Mouse (Mus musculus) MEL (cell line): Measurements from ENCODE around the gene Tob2. TPM values are rescaled to one million over a fixed set of nuclear protein-coding genes. Genes with fewer than 3 reads are reported as not detected.

Experiments
- DNase-seq: peaks from one replicate; pipeline ENCODE4 v3.0.0; 2011; ENCODE audit warnings: low read depth, low spot score
- H3K27ac ChIP-seq: 2 replicates; pipeline ENCODE4 v1.5.1; 2012; ENCODE audit warnings: low read depth, mild to moderate bottlenecking, control low read depth, low read length, moderate library complexity; ENCODE audit not compliant: control insufficient read depth
- H3K27me3 ChIP-seq, 2 experiments: fragments of 150-350 bp in 1 of 2; sonication (generic) in 1 of 2; 2 replicates each; pipeline ENCODE4 v1.6.1; 2012; ENCODE audit warnings: low read length in 2 of 2, mild to moderate bottlenecking in 2 of 2, improper control_type of control experiment in 1 of 2, moderate library complexity in 1 of 2; ENCODE audit not compliant: insufficient read depth in 2 of 2, control insufficient read depth in 1 of 2
- H3K36me3 ChIP-seq, 2 experiments: 2 replicates each; pipeline ENCODE4 v1.6.1; 2012 to 2014; ENCODE audit warnings: low read length in 2 of 2, improper control_type of control experiment in 1 of 2, inconsistent platforms in 1 of 2, mild to moderate bottlenecking in 1 of 2; ENCODE audit not compliant: insufficient read depth in 2 of 2, control insufficient read depth in 1 of 2
- H3K4me1 ChIP-seq, 2 experiments: fragments of 150-350 bp in 1 of 2; sonication (generic) in 1 of 2; 2 replicates each; pipeline ENCODE4 v1.6.1; 2012; ENCODE audit warnings: low read length in 2 of 2, improper control_type of control experiment in 1 of 2, mild to moderate bottlenecking in 1 of 2; ENCODE audit not compliant: insufficient read depth in 2 of 2, control insufficient read depth in 1 of 2
- H3K4me3 ChIP-seq, 2 experiments: fragments of 150-350 bp in 1 of 2; sonication (generic) in 1 of 2; 2 replicates each; pipeline ENCODE4 v1.5.1; 2012; ENCODE audit warnings: low read depth in 2 of 2, low read length in 2 of 2, mild to moderate bottlenecking in 2 of 2, moderate library complexity in 2 of 2, control low read depth in 1 of 2, improper control_type of control experiment in 1 of 2; ENCODE audit not compliant: control insufficient read depth in 1 of 2, insufficient read depth in 1 of 2
- H3K79me2 ChIP-seq: 2 replicates; pipeline ENCODE4 v1.6.1; 2012; ENCODE audit warnings: mild to moderate bottlenecking, low read length, moderate library complexity; ENCODE audit not compliant: control insufficient read depth, poor library complexity, insufficient read depth
- H3K9ac ChIP-seq: 2 replicates; pipeline ENCODE4 v1.6.1; 2012; ENCODE audit warnings: low read depth, mild to moderate bottlenecking, control low read depth, low read length, moderate library complexity; ENCODE audit not compliant: control insufficient read depth, poor library complexity, severe bottlenecking
- H3K9me3 ChIP-seq: fragments of 150-350 bp; sonication (generic); replicated peaks from 2 replicates; pipeline ENCODE4 v1.6.1; 2012; ENCODE audit warnings: mild to moderate bottlenecking, low read length, improper control_type of control experiment, moderate library complexity; ENCODE audit not compliant: insufficient read depth
- CHD1 ChIP-seq: IDR thresholded peaks from 2 replicates; pipeline ENCODE4 v1.6.1; 2012; ENCODE audit warnings: low read depth, mild to moderate bottlenecking, inconsistent platforms, low read length, improper control_type of control experiment
- CHD2 ChIP-seq: IDR thresholded peaks from 2 replicates; pipeline ENCODE4 v1.6.1; 2011; ENCODE audit warnings: low read length, improper control_type of control experiment
- ELF1 ChIP-seq: IDR thresholded peaks from 2 replicates; pipeline ENCODE4 v1.6.1; 2014; ENCODE audit warnings: low read depth, mild to moderate bottlenecking, inconsistent platforms, low read length, improper control_type of control experiment, moderate library complexity
- EP300 ChIP-seq, 2 experiments: IDR thresholded peaks; 2 replicates each; pipeline ENCODE4 v1.6.1; 2011; ENCODE audit warnings: improper control_type of control experiment in 2 of 2, low read length in 2 of 2, low read depth in 1 of 2, mild to moderate bottlenecking in 1 of 2
- ETS1 ChIP-seq: IDR thresholded peaks from 2 replicates; pipeline ENCODE4 v1.6.1; 2012; ENCODE audit warnings: low read depth, mild to moderate bottlenecking, inconsistent platforms, low read length, improper control_type of control experiment, moderate library complexity
- GABPA ChIP-seq: IDR thresholded peaks from 2 replicates; pipeline ENCODE4 v1.6.1; 2012; ENCODE audit warnings: low read depth, mild to moderate bottlenecking, inconsistent platforms, low read length, improper control_type of control experiment, moderate library complexity
- HCFC1 ChIP-seq: IDR thresholded peaks from 2 replicates; pipeline ENCODE4 v1.6.1; 2012; ENCODE audit warnings: low read depth, mild to moderate bottlenecking, inconsistent platforms, low read length, improper control_type of control experiment, moderate library complexity
- JUND ChIP-seq: IDR thresholded peaks from 2 replicates; pipeline ENCODE4 v1.6.1; 2011; ENCODE audit warnings: low read depth, mild to moderate bottlenecking, improper control_type of control experiment, low read length
- KAT2A ChIP-seq: conservative IDR thresholded peaks from 2 replicates; pipeline ENCODE4 v1.6.1; 2012; ENCODE audit warnings: low read depth, low read length, improper control_type of control experiment, inconsistent platforms
- MAX ChIP-seq: IDR thresholded peaks from 2 replicates; pipeline ENCODE4 v1.6.1; 2011; ENCODE audit warnings: low read length, improper control_type of control experiment
- MAZ ChIP-seq: IDR thresholded peaks from 2 replicates; pipeline ENCODE4 v1.6.1; 2012; ENCODE audit warnings: low read depth, mild to moderate bottlenecking, inconsistent platforms, low read length, improper control_type of control experiment
- MXI1 ChIP-seq: IDR thresholded peaks from 2 replicates; pipeline ENCODE4 v1.6.1; 2011; ENCODE audit warnings: mild to moderate bottlenecking, low read depth, low read length, improper control_type of control experiment
- MYC ChIP-seq: IDR thresholded peaks from 2 replicates; pipeline ENCODE4 v1.6.1; 2011; ENCODE audit warnings: low read depth, mild to moderate bottlenecking, low read length, improper control_type of control experiment, moderate library complexity
- NELFE ChIP-seq: IDR thresholded peaks from 2 replicates; pipeline ENCODE4 v1.6.1; 2011; ENCODE audit warnings: low read depth, low read length, improper control_type of control experiment
- NRF1 ChIP-seq: IDR thresholded peaks from 2 replicates; pipeline ENCODE4 v1.6.1; 2014; ENCODE audit warnings: low read depth, mild to moderate bottlenecking, inconsistent platforms, low read length, improper control_type of control experiment, moderate library complexity; ENCODE audit not compliant: poor library complexity, insufficient read depth, severe bottlenecking
- POLR2A ChIP-seq, 2 experiments: IDR thresholded peaks; 2 replicates each; pipeline ENCODE4 v1.6.1; 2011 to 2012; ENCODE audit warnings: low read length in 2 of 2, mild to moderate bottlenecking in 2 of 2, control low read depth in 1 of 2, improper control_type of control experiment in 1 of 2, low read depth in 1 of 2, moderate library complexity in 1 of 2; ENCODE audit not compliant: control insufficient read depth in 1 of 2, insufficient read depth in 1 of 2, poor library complexity in 1 of 2
- POLR2AphosphoS2 ChIP-seq: IDR thresholded peaks from 2 replicates; pipeline ENCODE4 v1.6.1; 2011; ENCODE audit warnings: low read length, improper control_type of control experiment
- RAD21 ChIP-seq: IDR thresholded peaks from 2 replicates; pipeline ENCODE4 v1.6.1; 2011; ENCODE audit warnings: mild to moderate bottlenecking, low read depth, low read length, improper control_type of control experiment
- SIN3A ChIP-seq: IDR thresholded peaks from 2 replicates; pipeline ENCODE4 v1.6.1; 2012; ENCODE audit warnings: low read length, improper control_type of control experiment, inconsistent platforms
- TBP ChIP-seq: IDR thresholded peaks from 2 replicates; pipeline ENCODE4 v1.8.0; 2011; ENCODE audit warnings: low read depth, low read length, improper control_type of control experiment
- UBTF ChIP-seq: IDR thresholded peaks from 2 replicates; pipeline ENCODE4 v1.6.1; 2012; ENCODE audit warnings: low read depth, mild to moderate bottlenecking, inconsistent platforms, low read length, improper control_type of control experiment, moderate library complexity, borderline replicate concordance; ENCODE audit not compliant: insufficient read depth
- USF1 ChIP-seq: IDR thresholded peaks from 2 replicates; pipeline ENCODE4 v1.6.1; 2014; ENCODE audit warnings: low read depth, mild to moderate bottlenecking, inconsistent platforms, low read length, improper control_type of control experiment, moderate library complexity
- ZMIZ1 ChIP-seq: IDR thresholded peaks from 2 replicates; pipeline ENCODE4 v1.6.1; 2012; ENCODE audit warnings: low read depth, mild to moderate bottlenecking, inconsistent platforms, low read length, improper control_type of control experiment, moderate library complexity
- polyA plus RNA-seq, 2 experiments: library from polyadenylated mRNA; stranded (reverse) in 1 of 2; unstranded in 1 of 2; fragments of >175 nt in 1 of 2; fragments of >200 nt in 1 of 2; gene quantifications; 2 replicates each; pipeline versions ENCODE4 v1.2.1 to v1.2.4; 2012; ENCODE audit warnings: low replicate concordance in 2 of 2, low read depth in 1 of 2; ENCODE audit not compliant: insufficient read length in 2 of 2, insufficient read depth in 1 of 2, missing spikeins in 1 of 2
- total RNA-seq: library from RNA; depleted of rRNA; stranded (reverse); fragments of 300-350 nt; gene quantifications from 2 replicates; pipeline ENCODE4 v1.2.3, GENCODE M21; 2012

Gene Tob2
- total and polyA plus RNA-seq, 3 experiments = 20.7 to 23.5 TPM; not detected in 1

- TF ChIP-seq UBTF (0 out of 2 replicates have a peak, but pooled peaks have one; percentile 47), NELFE (peak; percentile 73)
Observed at GRCm38 (mm10) chr15:81872262-81873136, 13.9 kb upstream of the Tob2 start, which contains the start of gene Aco2 (continued).

- peaks cover 56% of the 10 kb centered on the region for H3K79me2 ChIP-seq
- peaks cover 15 to 27% of the 10 kb centered on the region in 2 experiments for H3K36me3 ChIP-seq
- peak within 1 kb of the TSS; percentile 75 to 96 for H3K4me3 ChIP-seq
- peak; percentile 98 for DNase-seq
- peaks cover 4 to 12% of the 10 kb centered on the region in 2 experiments for H3K4me1 ChIP-seq
- H3K9ac ChIP-seq = peak within 1 kb of the TSS; percentile 91
- TF ChIP-seq CHD2 (peak; percentile 98), KAT2A (peak; percentile 78), SIN3A (peak; percentile 82), JUND (no peak), ELF1 (peak; percentile 78; the same call in 1 of the 2 replicates), MAZ (peak; percentile 92), CHD1 (0 out of 2 replicates have a peak, but pooled peaks have one; percentile 70), ETS1 (no peak; the same call in 1 of the 2 replicates), RAD21 (no peak), TBP (peak; percentile 87), NRF1 (no peak), GABPA (no peak), ZMIZ1 (no peak), EP300 (IDR thresholded peaks at IDR 0.05; ENCODE audit: low read depth in 1 of 2, low read length in 2 of 2) (peak in 1 of 2 experiments; percentile 26; a peak in 1 of 4 replicates), MYC (peak; percentile 87), POLR2A (IDR thresholded peaks at IDR 0.05; ENCODE audit: control insufficient read depth in 1 of 2, insufficient read depth in 1 of 2, low read depth in 1 of 2, low read length in 2 of 2, poor library complexity in 1 of 2) (peak; percentile 30 to 81; a peak in 2 of 4 replicates), MXI1 (peak; percentile 79; the same call in 1 of the 2 replicates), NELFE (peak; percentile 74), POLR2AphosphoS2 (peak; percentile 67; the same call in 1 of the 2 replicates), USF1 (no peak), MAX (peak; percentile 58), HCFC1 (peak; percentile 89)
- H3K27ac ChIP-seq = peak within 1 kb of the TSS; percentile 99
- H3K27me3 ChIP-seq = no peaks in the 10 kb centered on the region
- H3K9me3 ChIP-seq = no peaks in the 10 kb centered on the region
Observed at GRCm38 (mm10) chr15:81871604-81872261, 13.1 kb upstream of the Tob2 start, which contains the start of gene Phf5a. Gene Phf5a, minus strand, starts transcription at chr15:81871911.
